Mouse (Mus musculus) small intestine, adult 2 months (tissue): ENCODE data around the gene Nup107. TPM values are rescaled to one million over a fixed set of nuclear protein-coding genes. Genes with fewer than 3 reads are reported as not detected.

Source experiments
- H3K27ac ChIP-seq: fragments of 200-500 bp; 2 replicates; pipeline ENCODE4 v1.5.1; 2012; ENCODE audit warnings: low read depth, low read length, control low read depth, inconsistent platforms; ENCODE audit not compliant: insufficient read depth
- H3K27me3 ChIP-seq: fragments of 200-500 bp; 2 replicates; pipeline ENCODE4 v1.6.1; 2012; ENCODE audit warnings: mild to moderate bottlenecking, moderate library complexity, low read length, inconsistent platforms; ENCODE audit not compliant: control insufficient read depth, insufficient read depth
- H3K36me3 ChIP-seq: fragments of 200-500 bp; 2 replicates; pipeline ENCODE4 v1.6.1; 2012; ENCODE audit warnings: mild to moderate bottlenecking, low read length, control low read depth, inconsistent platforms; ENCODE audit not compliant: control insufficient read depth, insufficient read depth
- H3K4me1 ChIP-seq: fragments of 200-500 bp; 2 replicates; pipeline ENCODE4 v1.6.1; 2012; ENCODE audit warnings: low read length, inconsistent platforms, mixed read lengths; ENCODE audit not compliant: control insufficient read depth, insufficient read depth, insufficient read length
- H3K4me3 ChIP-seq: fragments of 200-500 bp; 2 replicates; pipeline ENCODE4 v1.5.1; 2012; ENCODE audit warnings: low read depth, mild to moderate bottlenecking, control low read depth, inconsistent platforms, low read length, moderate library complexity
- CTCF ChIP-seq: fragments of 200-500 bp; IDR thresholded peaks from 2 replicates; pipeline ENCODE4 v1.5.1; 2012; ENCODE audit warnings: low read depth, mild to moderate bottlenecking, control low read depth, inconsistent platforms, low read length, moderate library complexity, mixed read lengths; ENCODE audit not compliant: insufficient replicate concordance, insufficient read length; ENCODE audit errors: extremely low read depth
- POLR2A ChIP-seq: fragments of 200-500 bp; IDR thresholded peaks from 2 replicates; pipeline ENCODE4 v1.6.1; 2012; ENCODE audit warnings: low read depth, mild to moderate bottlenecking, control low read depth, inconsistent platforms, low read length, moderate library complexity
- WGBS: fragments of 180-500 bp; shearing (Covaris S2); methylation state at CpG from one replicate; pipeline ENCODE4 v1.1.7; 2018; 5-methylcytosine and 5-hydroxymethylcytosine counted together
- polyA plus RNA-seq: library from polyadenylated mRNA; depleted of rRNA; stranded (reverse); fragments of >200 nt; gene quantifications from 2 replicates; pipeline ENCODE4 v1.2.3, GENCODE M21; 2012

Gene Nup107
- polyA plus RNA-seq, 1 experiment, result 3.1 TPM

- WGBS, result 93% methylated on average over 6 of the region's 6 CpGs
- Histone ChIP-seq H3K36me3 (peaks cover 63% of the 10 kb centered on the region), H3K27ac (no peak overlapping the region), H3K4me1 (no peaks in the 10 kb centered on the region), H3K4me3 (no peak overlapping the region), H3K27me3 (no peaks in the 10 kb centered on the region)
- TF ChIP-seq POLR2A (no peak), CTCF (no peak)
These were observed 24.2 kb upstream of the Nup107 start for GRCm38 (mm10) chr10:117816721-117817120.

GRCm38 (mm10) chr10:117812501-117812900, 20.0 kb upstream of the Nup107 start:
- no peaks in the 10 kb centered on the region for H3K27me3 ChIP-seq
- WGBS, result 95% methylated on average over 2 of the region's 2 CpGs
- peaks cover 35% of the 10 kb centered on the region for H3K36me3 ChIP-seq
- H3K27ac ChIP-seq, result no peak overlapping the region
- H3K4me1 ChIP-seq, result no peaks in the 10 kb centered on the region
- TF ChIP-seq POLR2A (no peak), CTCF (no peak)
- H3K4me3 ChIP-seq, result no peak overlapping the region

GRCm38 (mm10) chr10:117811555-117811954, 19.1 kb upstream of the Nup107 start:
- TF ChIP-seq POLR2A, result no peak
- no peak for TF ChIP-seq CTCF
- H3K27ac ChIP-seq, result no peak overlapping the region
- H3K27me3 ChIP-seq, result no peaks in the 10 kb centered on the region
- 92% methylated on average over 8 of the region's 8 CpGs for WGBS
- H3K4me3 ChIP-seq, result no peak overlapping the region
- H3K4me1 ChIP-seq, result no peaks in the 10 kb centered on the region
- peaks cover 28% of the 10 kb centered on the region for H3K36me3 ChIP-seq

- 86% methylated on average over 11 of the region's 11 CpGs for WGBS
- TF ChIP-seq CTCF (no peak), POLR2A (no peak)
- no peaks in the 10 kb centered on the region for H3K27me3 ChIP-seq
- no peaks in the 10 kb centered on the region for H3K4me1 ChIP-seq
- H3K4me3 ChIP-seq, result no peak overlapping the region
- no peak overlapping the region for H3K27ac ChIP-seq
- H3K36me3 ChIP-seq, result peaks cover 19% of the 10 kb centered on the region
These were observed 18.0 kb upstream of the Nup107 start for GRCm38 (mm10) chr10:117810506-117810905.

- Histone ChIP-seq H3K4me3 (no peak overlapping the region), H3K27ac (no peak overlapping the region), H3K4me1 (no peaks in the 10 kb centered on the region), H3K27me3 (no peaks in the 10 kb centered on the region), H3K36me3 (peaks cover 7% of the 10 kb centered on the region)
- TF ChIP-seq POLR2A (no peak), CTCF (no peak)
- 80% methylated on average over 6 of the region's 6 CpGs for WGBS
These were observed 15.6 kb upstream of the Nup107 start for GRCm38 (mm10) chr10:117808068-117808467.

- TF ChIP-seq CTCF (no peak), POLR2A (no peak)
- no peak overlapping the region for H3K4me3 ChIP-seq
- no peaks in the 10 kb centered on the region for H3K27me3 ChIP-seq
- H3K4me1 ChIP-seq, result no peaks in the 10 kb centered on the region
- 68% methylated on average over 9 of the region's 9 CpGs for WGBS
- no peaks in the 10 kb centered on the region for H3K36me3 ChIP-seq
- no peak overlapping the region for H3K27ac ChIP-seq
These were observed 13.4 kb upstream of the Nup107 start for GRCm38 (mm10) chr10:117805919-117806318.

GRCm38 (mm10) chr10:117803870-117804850, 11.7 kb upstream of the Nup107 start:
- Histone ChIP-seq H3K27ac (no peak overlapping the region), H3K27me3 (no peaks in the 10 kb centered on the region), H3K4me3 (no peak overlapping the region), H3K4me1 (no peaks in the 10 kb centered on the region), H3K36me3 (no peaks in the 10 kb centered on the region)
- 79% methylated on average over 31 of the region's 31 CpGs for WGBS
- TF ChIP-seq CTCF (no peak), POLR2A (no peak)
